Mouse (Mus musculus) olfactory bulb, adult 2 months (tissue): ENCODE data around the gene Imp3. TPM values are rescaled to one million over a fixed set of nuclear protein-coding genes. Genes with fewer than 3 reads are reported as not detected.

Source experiments
- H3K27ac ChIP-seq: fragments of 200-500 bp; 2 replicates; pipeline ENCODE4 v1.5.1; 2012; ENCODE audit warnings: low read depth, low read length; ENCODE audit not compliant: insufficient read depth
- H3K4me1 ChIP-seq: fragments of 200-500 bp; 2 replicates; pipeline ENCODE4 v1.6.1; 2012; ENCODE audit warnings: low read length; ENCODE audit not compliant: control insufficient read depth, insufficient read depth
- H3K4me3 ChIP-seq: fragments of 200-500 bp; 2 replicates; pipeline ENCODE4 v1.5.1; 2012; ENCODE audit warnings: mild to moderate bottlenecking, low read depth, low read length, moderate library complexity; ENCODE audit not compliant: insufficient read depth
- CTCF ChIP-seq: fragments of 200-500 bp; IDR thresholded peaks from 2 replicates; pipeline ENCODE4 v1.5.1; 2012; ENCODE audit warnings: low read depth, mild to moderate bottlenecking, low read length, moderate library complexity; ENCODE audit not compliant: insufficient read depth
- POLR2A ChIP-seq: fragments of 200-500 bp; IDR thresholded peaks from 2 replicates; pipeline ENCODE4 v1.6.1; 2012; ENCODE audit warnings: mild to moderate bottlenecking, low read depth, low read length, moderate library complexity; ENCODE audit not compliant: insufficient read depth
- WGBS: fragments of 180-500 bp; shearing (Covaris S2); methylation state at CpG from one replicate; pipeline ENCODE4 v1.1.7; 2018; 5-methylcytosine and 5-hydroxymethylcytosine counted together
- polyA plus RNA-seq: library from polyadenylated mRNA; stranded (reverse); fragments of >200 nt; gene quantifications from 2 replicates; pipeline ENCODE4 v1.2.4, GENCODE M21; 2012; ENCODE audit warnings: low replicate concordance; ENCODE audit not compliant: missing spikeins, insufficient read depth, insufficient read length

Imp3 gene
- not detected in 2 replicates for polyA plus RNA-seq

GRCm38 (mm10) chr9:56937223-56938160 lies at the start of gene Imp3:
TSS of gene Imp3 (plus strand) at chr9:56937475.
- Histone ChIP-seq H3K4me1 (peaks cover 5% of the 10 kb centered on the region), H3K27ac (peak within 1 kb of the TSS; percentile 90), H3K4me3 (peak within 1 kb of the TSS; percentile 66)
- WGBS: under 1% methylated on average over 73 of the region's 73 CpGs
- no peak for TF ChIP-seq CTCF
- TF ChIP-seq POLR2A: peak; percentile 78

GRCm38 (mm10) chr9:56887581-56887980 lies 49.7 kb upstream of the Imp3 start:
- WGBS: 92% methylated on average over 16 of the region's 16 CpGs
- TF ChIP-seq POLR2A (no peak), CTCF (no peak)
- Histone ChIP-seq H3K4me1 (peaks cover 9% of the 10 kb centered on the region), H3K4me3 (no peak overlapping the region), H3K27ac (no peak overlapping the region)

- TF ChIP-seq CTCF (peak; percentile 36; the same call in 1 of the 2 replicates), POLR2A (no peak)
- Histone ChIP-seq H3K27ac (no peak overlapping the region), H3K4me1 (peaks cover 9% of the 10 kb centered on the region), H3K4me3 (no peak overlapping the region)
- WGBS: 17% methylated on average over 14 of the region's 14 CpGs
Measured at GRCm38 (mm10) chr9:56889817-56890216, 47.5 kb upstream of the Imp3 start.

- no peak overlapping the region for H3K4me3 ChIP-seq
Measured at GRCm38 (mm10) chr9:56890522-56891250, 46.6 kb upstream of the Imp3 start.

GRCm38 (mm10) chr9:56891517-56892011 lies 45.7 kb upstream of the Imp3 start:
- peaks cover 9% of the 10 kb centered on the region for H3K4me1 ChIP-seq
- H3K27ac ChIP-seq: no peak overlapping the region
- 22% methylated on average over 12 of the region's 12 CpGs for WGBS
- no peak for TF ChIP-seq POLR2A
- no peak for TF ChIP-seq CTCF
- no peak overlapping the region for H3K4me3 ChIP-seq

More at GRCm38 (mm10) chr9:56890522-56891250, 46.6 kb upstream of the Imp3 start:
- TF ChIP-seq POLR2A (no peak), CTCF (no peak)
- Histone ChIP-seq H3K27ac (no peak overlapping the region), H3K4me1 (peaks cover 9% of the 10 kb centered on the region)
- 68% methylated on average over 11 of the region's 11 CpGs for WGBS

GRCm38 (mm10) chr9:56892111-56892510 lies 45.2 kb upstream of the Imp3 start:
- peaks cover 9% of the 10 kb centered on the region for H3K4me1 ChIP-seq
- no peak overlapping the region for H3K27ac ChIP-seq
- 91% methylated on average over 10 of the region's 10 CpGs for WGBS
- TF ChIP-seq CTCF (no peak), POLR2A (no peak)
- H3K4me3 ChIP-seq: no peak overlapping the region

GRCm38 (mm10) chr9:56893313-56893712 lies 44.0 kb upstream of the Imp3 start:
- Histone ChIP-seq H3K4me3 (no peak overlapping the region), H3K27ac (no peak overlapping the region), H3K4me1 (peaks cover 9% of the 10 kb centered on the region)
- WGBS: 77% methylated on average over 8 of the region's 8 CpGs
- TF ChIP-seq POLR2A: no peak
- no peak for TF ChIP-seq CTCF

GRCm38 (mm10) chr9:56894006-56894405 lies 43.3 kb upstream of the Imp3 start:
- Histone ChIP-seq H3K27ac (no peak overlapping the region), H3K4me3 (no peak overlapping the region), H3K4me1 (peaks cover 9% of the 10 kb centered on the region)
- 13% methylated on average over 3 of the region's 3 CpGs for WGBS
- TF ChIP-seq POLR2A: no peak
- TF ChIP-seq CTCF: no peak
